Mouse (Mus musculus) testis, adult 2 months (tissue): ENCODE measurements around the gene Sec63. TPM values are rescaled to one million over a fixed set of nuclear protein-coding genes. Genes with fewer than 3 reads are reported as not detected.

ENCODE experiments used
- H3K27ac ChIP-seq: fragments of 200-500 bp; 2 replicates; pipeline ENCODE4 v1.5.1; 2012; ENCODE audit warnings: low read depth, low read length; ENCODE audit not compliant: control insufficient read depth, insufficient read depth
- H3K27me3 ChIP-seq: fragments of 200-500 bp; 2 replicates; pipeline ENCODE4 v1.6.1; 2012; ENCODE audit warnings: mild to moderate bottlenecking, low read length, moderate library complexity; ENCODE audit not compliant: control insufficient read depth, insufficient read depth
- H3K36me3 ChIP-seq: fragments of 200-500 bp; 2 replicates; pipeline ENCODE4 v1.6.1; 2012; ENCODE audit warnings: mild to moderate bottlenecking, low read length; ENCODE audit not compliant: control insufficient read depth, insufficient read depth
- H3K4me1 ChIP-seq: fragments of 200-500 bp; 2 replicates; pipeline ENCODE4 v1.6.1; 2012; ENCODE audit warnings: low read length; ENCODE audit not compliant: control insufficient read depth, insufficient read depth
- H3K4me3 ChIP-seq: fragments of 200-500 bp; 2 replicates; pipeline ENCODE4 v1.5.1; 2012; ENCODE audit warnings: low read depth, mild to moderate bottlenecking, low read length, moderate library complexity, mixed read lengths; ENCODE audit not compliant: control insufficient read depth
- CTCF ChIP-seq: fragments of 200-500 bp; IDR thresholded peaks from 2 replicates; pipeline ENCODE4 v1.5.1; 2012; ENCODE audit warnings: low read depth, mild to moderate bottlenecking, inconsistent platforms, low read length, moderate library complexity; ENCODE audit not compliant: control insufficient read depth, insufficient read depth, insufficient replicate concordance
- POLR2A ChIP-seq: fragments of 200-500 bp; IDR thresholded peaks from 2 replicates; pipeline ENCODE4 v1.6.1; 2012; ENCODE audit warnings: low read depth, mild to moderate bottlenecking, inconsistent platforms, low read length, moderate library complexity; ENCODE audit not compliant: control insufficient read depth
- polyA plus RNA-seq: library from polyadenylated mRNA; depleted of rRNA; stranded (reverse); fragments of >200 nt; gene quantifications from 2 replicates; pipeline ENCODE4 v1.2.3, GENCODE M21; 2012

Gene Sec63
- polyA plus RNA-seq, 1 experiment = 23.1 TPM

- TF ChIP-seq CTCF (no peak), POLR2A (no peak)
Observed at GRCm38 (mm10) chr10:42775450-42775849, 14.2 kb downstream of the Sec63 start.

GRCm38 (mm10) chr10:42780753-42781152, 19.5 kb downstream of the Sec63 start:
- no peaks in the 10 kb centered on the region for H3K4me1 ChIP-seq
- TF ChIP-seq POLR2A (no peak), CTCF (no peak)
- H3K27ac ChIP-seq = no peak overlapping the region
- no peaks in the 10 kb centered on the region for H3K27me3 ChIP-seq
- H3K36me3 ChIP-seq = no peaks in the 10 kb centered on the region
- no peak overlapping the region for H3K4me3 ChIP-seq

More at GRCm38 (mm10) chr10:42775450-42775849, 14.2 kb downstream of the Sec63 start:
- Histone ChIP-seq H3K27ac (no peak overlapping the region), H3K4me3 (no peak overlapping the region), H3K4me1 (no peaks in the 10 kb centered on the region), H3K27me3 (no peaks in the 10 kb centered on the region), H3K36me3 (no peaks in the 10 kb centered on the region)

GRCm38 (mm10) chr10:42781672-42782071, 20.4 kb downstream of the Sec63 start:
- no peaks in the 10 kb centered on the region for H3K36me3 ChIP-seq
- H3K4me3 ChIP-seq = no peak overlapping the region
- TF ChIP-seq POLR2A = no peak
- TF ChIP-seq CTCF = no peak
- no peaks in the 10 kb centered on the region for H3K27me3 ChIP-seq
- no peaks in the 10 kb centered on the region for H3K4me1 ChIP-seq
- no peak overlapping the region for H3K27ac ChIP-seq

GRCm38 (mm10) chr10:42800922-42801321, 39.6 kb downstream of the Sec63 start:
- no peak for TF ChIP-seq CTCF
- TF ChIP-seq POLR2A = no peak
- Histone ChIP-seq H3K27me3 (no peaks in the 10 kb centered on the region), H3K27ac (no peak overlapping the region), H3K4me3 (no peak overlapping the region), H3K4me1 (no peaks in the 10 kb centered on the region), H3K36me3 (peaks cover 2% of the 10 kb centered on the region; the same call in 1 of the 2 replicates)

GRCm38 (mm10) chr10:42825923-42826322, 64.6 kb downstream of the Sec63 start:
- H3K27me3 ChIP-seq = no peaks in the 10 kb centered on the region
- no peaks in the 10 kb centered on the region for H3K4me1 ChIP-seq
- no peak overlapping the region for H3K27ac ChIP-seq
- TF ChIP-seq POLR2A (no peak), CTCF (no peak)
- no peak overlapping the region for H3K4me3 ChIP-seq
- no peaks in the 10 kb centered on the region; the same call in 1 of the 2 replicates for H3K36me3 ChIP-seq

GRCm38 (mm10) chr10:42827155-42827554, 65.9 kb downstream of the Sec63 start:
- no peaks in the 10 kb centered on the region for H3K27me3 ChIP-seq
- H3K4me3 ChIP-seq = no peak overlapping the region
- H3K4me1 ChIP-seq = no peaks in the 10 kb centered on the region
- no peaks in the 10 kb centered on the region; the same call in 1 of the 2 replicates for H3K36me3 ChIP-seq
- no peak for TF ChIP-seq CTCF
- TF ChIP-seq POLR2A = no peak
- no peak overlapping the region for H3K27ac ChIP-seq

- Histone ChIP-seq H3K4me1 (no peaks in the 10 kb centered on the region), H3K36me3 (no peaks in the 10 kb centered on the region; the same call in none of the 2 replicates), H3K4me3 (no peak overlapping the region), H3K27me3 (no peaks in the 10 kb centered on the region), H3K27ac (no peak overlapping the region)
- TF ChIP-seq POLR2A (no peak), CTCF (no peak)
Observed at GRCm38 (mm10) chr10:42830007-42830406, 68.7 kb downstream of the Sec63 start.

GRCm38 (mm10) chr10:42830409-42830808, 69.1 kb downstream of the Sec63 start:
- TF ChIP-seq POLR2A = no peak
- TF ChIP-seq CTCF = no peak
- no peaks in the 10 kb centered on the region for H3K4me1 ChIP-seq
- no peaks in the 10 kb centered on the region; the same call in none of the 2 replicates for H3K36me3 ChIP-seq
- no peak overlapping the region for H3K27ac ChIP-seq
- no peaks in the 10 kb centered on the region for H3K27me3 ChIP-seq
- H3K4me3 ChIP-seq = no peak overlapping the region
